ENCODE assay signal across 14 mouse cellular contexts in genomic region chr10:11841094-11841493, GRCm38 (mm10).
A peak's percentile ranks its signal among the peaks of the same experiment; 100 is the strongest.
DNase-seq lines count a peak whose midpoint lies in the region.
"Had no signal": no experiment of that assay in that cellular context is flagged by ENCODE, and none has a peak within 500 bp of the region (broad histone marks: within the 10 kb centered on the region; RNA-seq: fewer than 3 reads in every experiment).

No protein-coding gene starts in this region.

- no peak overlapping the region for H3K4me3 ChIP-seq in heart, embryonic 10.5 days
- H3K4me3 ChIP-seq: embryonic facial prominence, embryonic 15.5 days; intestine, embryonic 15.5 days had no signal

- H3K4me1 ChIP-seq in heart, embryonic 10.5 days, result no peaks in the 10 kb centered on the region
- H3K4me1 ChIP-seq: embryonic facial prominence, embryonic 15.5 days; intestine, embryonic 15.5 days had no signal

- H3K27me3 ChIP-seq in heart, embryonic 10.5 days (ENCODE audit: insufficient read depth, poor library complexity, severe bottlenecking), result no peaks in the 10 kb centered on the region
- H3K27me3 ChIP-seq: embryonic facial prominence, embryonic 15.5 days; intestine, embryonic 15.5 days had no signal

- H3K36me3 ChIP-seq in heart, embryonic 10.5 days, result no peaks in the 10 kb centered on the region
- H3K36me3 ChIP-seq: embryonic facial prominence, embryonic 15.5 days; G1E; intestine, embryonic 15.5 days had no signal

- DNase-seq in cerebellum, adult 9-10 months, result peak; percentile 16
- DNase-seq in cerebellum, adult 11 months, result no peak
- peak; percentile 8 to 30 for DNase-seq in layer of hippocampus, adult 18-20 months (ENCODE audit: low spot score in 2 of 2)
- no peak for DNase-seq in layer of hippocampus, postnatal 14 days (ENCODE audit: low spot score in 2 of 2)
- DNase-seq in cerebellum, postnatal 14 days, result peak; percentile 10 to 20
- DNase-seq in right cerebral cortex, postnatal 10 days (ENCODE audit: low spot score in 2 of 2), result peak; percentile 24 to 31
- no peak for DNase-seq in heart, embryonic 10.5 days (ENCODE audit: low spot score)
- no peak for DNase-seq in urinary bladder, postnatal 4 days (ENCODE audit: low spot score in 2 of 2)
- DNase-seq: heart, postnatal 4 days had no signal

- no peak overlapping the region for H3K27ac ChIP-seq in heart, embryonic 10.5 days
- H3K27ac ChIP-seq: embryonic facial prominence, embryonic 15.5 days; intestine, embryonic 15.5 days; liver, embryonic 14.5 days; macrophage had no signal

- WGBS in heart, embryonic 10.5 days, result 78% methylated on average over 5 of the region's 5 CpGs

- H3K9me3 ChIP-seq in heart, embryonic 10.5 days, result no peaks in the 10 kb centered on the region
- H3K9me3 ChIP-seq: embryonic facial prominence, embryonic 15.5 days; G1E; intestine, embryonic 15.5 days had no signal

Comparison
In these comparisons a context has a peak if more than half of its experiments do, and no peak if none do; other contexts are left out.
1. DNase-seq: peak in cerebellum, adult 9-10 months (single experiment), layer of hippocampus, adult 18-20 months (2 of 2), cerebellum, postnatal 14 days (2 of 2) and right cerebral cortex, postnatal 10 days (2 of 2); none in cerebellum, adult 11 months (single experiment), layer of hippocampus, postnatal 14 days (0 of 2), heart, embryonic 10.5 days (single experiment) and urinary bladder, postnatal 4 days (0 of 2).